Mouse (Mus musculus): ENCODE results near the gene Dhrs11. TPM values are rescaled to one million over a fixed set of nuclear protein-coding genes. Genes with fewer than 3 reads are reported as not detected.
"Not testable (repeated sequence)": the region's sequence is repeated elsewhere in the genome, so short reads cannot be mapped to it uniquely, and the experiment has no call there.

Gene Dhrs11
- polyA plus RNA-seq, 1 experiment from 2014 or later, result 11.1 TPM

DNA sequence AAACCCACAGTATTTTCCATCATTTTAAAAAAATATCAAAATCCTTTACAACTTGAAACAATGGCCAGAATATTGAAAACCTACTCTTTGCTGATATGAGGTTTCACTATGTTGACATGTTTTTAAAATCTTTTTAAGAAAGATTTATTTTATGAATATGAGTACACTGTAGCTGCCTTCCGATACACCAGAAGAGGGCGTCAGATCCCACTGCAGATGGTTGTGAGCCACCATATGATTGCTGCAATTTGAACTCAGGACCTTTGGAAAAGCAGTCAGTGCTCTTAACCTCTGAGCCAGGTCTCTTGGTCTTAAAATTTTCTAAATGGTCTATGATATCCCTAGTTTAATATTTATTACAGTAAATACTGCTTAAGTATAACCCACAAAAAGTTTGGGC, 10.5 kb upstream of the Dhrs11 start:
- Histone ChIP-seq H3K4me2 (no peak overlapping the region), H3K27me3 (ENCODE audit: insufficient read depth, low read length) (no peaks in the 10 kb centered on the region), H3K36me3 (ENCODE audit: insufficient read depth) (peaks cover 73% of the 10 kb centered on the region), H3K9ac (no peak overlapping the region), H3K27ac (ENCODE audit: low read depth) (no peak overlapping the region), H3K4me1 (ENCODE audit: insufficient read depth) (no peaks in the 10 kb centered on the region), H3K9me3 (ENCODE audit: low read depth, low read length) (no peaks in the 10 kb centered on the region), H3K4me3 (ENCODE audit: low read depth, low read length) (no peak overlapping the region)
- TF ChIP-seq CTCF (IDR thresholded peaks at IDR 0.05; ENCODE audit: low read depth), result no peak
- WGBS, result 92% methylated on average over 2 of the region's 2 CpGs
- DNase-seq (no peak), ATAC-seq (ENCODE audit: insufficient read depth) (no peak)

DNA sequence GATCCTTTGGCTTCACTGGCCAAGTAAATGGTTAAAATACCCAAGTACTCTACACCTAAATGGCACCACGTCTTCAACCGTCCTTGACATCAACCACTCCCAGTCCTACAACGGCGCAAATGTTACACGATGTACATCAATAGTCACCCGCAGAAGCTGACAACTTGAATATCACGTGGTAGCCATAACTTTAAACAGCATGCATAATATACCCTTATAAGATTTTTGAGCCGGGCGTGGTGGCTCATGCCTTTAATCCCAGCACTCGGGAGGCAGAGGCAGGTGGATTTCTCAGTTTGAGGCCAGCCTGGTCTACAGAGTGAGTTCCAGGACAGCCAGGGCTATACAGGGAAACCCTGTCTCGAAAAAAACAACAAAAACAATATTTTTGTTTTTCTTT, 701 bp upstream of the Dhrs11 start:
- not testable (repeated sequence) for H3K27me3 ChIP-seq (ENCODE audit: insufficient read depth, low read length); H3K9me3 ChIP-seq (ENCODE audit: low read depth, low read length); DNase-seq; H3K4me1 ChIP-seq (ENCODE audit: insufficient read depth)
- ATAC-seq (ENCODE audit: insufficient read depth), result peak; percentile 7; the same call in 1 of the 2 replicates
- H3K27ac ChIP-seq (ENCODE audit: low read depth), result peak overlapping the region; percentile 56
- peak overlapping the region; percentile 90 for H3K4me2 ChIP-seq
- peaks cover 36% of the 10 kb centered on the region for H3K36me3 ChIP-seq (ENCODE audit: insufficient read depth)
- peak overlapping the region; percentile 76 for H3K4me3 ChIP-seq (ENCODE audit: low read depth, low read length)
- peak overlapping the region; percentile 75 for H3K9ac ChIP-seq
- WGBS, result 65% methylated on average over 11 of the region's 11 CpGs

DNA sequence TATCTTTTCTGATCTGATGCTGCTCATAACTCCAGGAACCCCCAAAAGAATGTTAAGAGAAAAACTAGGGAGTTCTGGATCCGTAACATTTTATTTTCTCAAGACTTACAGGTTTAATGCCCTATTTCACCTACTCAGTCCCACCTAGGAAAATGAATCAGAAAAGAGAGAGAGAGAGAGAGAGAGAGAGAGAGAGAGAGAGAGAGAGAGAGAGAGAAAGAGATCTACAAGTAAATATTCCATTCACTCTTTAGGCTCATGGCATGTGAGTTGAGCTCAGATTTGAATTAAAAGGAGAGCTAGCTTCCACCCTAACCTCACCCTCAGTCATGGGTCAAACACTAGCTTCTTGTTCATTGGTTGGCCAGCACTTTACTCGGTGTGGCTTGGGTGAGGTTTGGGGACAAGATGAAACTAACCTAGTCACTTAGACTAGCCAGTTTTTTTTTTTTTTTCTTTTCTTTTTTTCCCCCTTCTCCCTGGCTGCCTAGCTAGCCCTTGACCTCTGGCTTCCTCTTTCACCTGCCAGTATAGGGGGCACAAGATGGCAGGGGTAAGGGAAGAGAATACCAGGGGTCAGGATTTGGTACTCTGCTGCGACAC, 792 bp downstream of the Dhrs11 start:
- WGBS, result 40% methylated on average over 3 of the region's 3 CpGs
- peaks cover 23% of the 10 kb centered on the region for H3K36me3 ChIP-seq (ENCODE audit: insufficient read depth)
- H3K9me3 ChIP-seq (ENCODE audit: low read depth, low read length), result no peaks in the 10 kb centered on the region
- H3K9ac ChIP-seq, result peak overlapping the region; percentile 75
- H3K4me3 ChIP-seq (ENCODE audit: low read depth, low read length), result peak overlapping the region; percentile 76
- H3K4me2 ChIP-seq, result peak overlapping the region; percentile 90
- TF ChIP-seq CTCF (IDR thresholded peaks at IDR 0.05; ENCODE audit: low read depth), result no peak
- no peak overlapping the region for H3K27ac ChIP-seq (ENCODE audit: low read depth)
- H3K4me1 ChIP-seq (ENCODE audit: insufficient read depth), result 0 out of 2 replicates have a peak, but pooled peaks cover 2% of the 10 kb centered on the region
- DNase-seq (no peak), ATAC-seq (ENCODE audit: insufficient read depth) (no peak)
- H3K27me3 ChIP-seq (ENCODE audit: insufficient read depth, low read length), result no peaks in the 10 kb centered on the region

DNA sequence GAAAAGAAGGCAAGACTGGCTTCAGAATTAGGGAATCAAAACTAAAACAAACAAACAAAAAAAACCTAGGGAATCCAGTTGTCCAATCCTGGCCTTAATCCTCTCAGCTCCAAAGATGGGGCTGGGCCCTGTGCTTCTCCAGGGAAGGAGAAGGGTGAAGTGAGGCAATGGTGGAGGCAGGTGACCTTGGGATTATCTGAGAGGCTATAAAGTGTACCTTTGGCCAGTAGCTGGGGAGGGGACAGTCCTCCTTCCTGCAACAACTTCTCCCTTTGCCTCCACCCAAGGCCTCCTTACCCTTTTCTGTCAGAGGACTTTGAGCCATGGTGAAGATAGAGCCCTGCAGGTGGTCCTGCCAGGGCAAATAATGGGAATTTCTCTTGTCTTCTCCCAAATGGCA, 1.3 kb downstream of the Dhrs11 start:
- no peak overlapping the region for H3K27ac ChIP-seq (ENCODE audit: low read depth)
- peak overlapping the region; percentile 90 for H3K4me2 ChIP-seq
- TF ChIP-seq CTCF (IDR thresholded peaks at IDR 0.05; ENCODE audit: low read depth), result no peak
- H3K36me3 ChIP-seq (ENCODE audit: insufficient read depth), result peaks cover 18% of the 10 kb centered on the region
- H3K9me3 ChIP-seq (ENCODE audit: low read depth, low read length), result no peaks in the 10 kb centered on the region
- H3K9ac ChIP-seq, result peak overlapping the region; percentile 75; the same call in 1 of the 2 replicates
- DNase-seq, result no peak
- no peak for ATAC-seq (ENCODE audit: insufficient read depth)
- 0 out of 2 replicates have a peak, but pooled peaks cover 2% of the 10 kb centered on the region for H3K4me1 ChIP-seq (ENCODE audit: insufficient read depth)
- no peaks in the 10 kb centered on the region for H3K27me3 ChIP-seq (ENCODE audit: insufficient read depth, low read length)
- H3K4me3 ChIP-seq (ENCODE audit: low read depth, low read length), result peak overlapping the region; percentile 76

DNA sequence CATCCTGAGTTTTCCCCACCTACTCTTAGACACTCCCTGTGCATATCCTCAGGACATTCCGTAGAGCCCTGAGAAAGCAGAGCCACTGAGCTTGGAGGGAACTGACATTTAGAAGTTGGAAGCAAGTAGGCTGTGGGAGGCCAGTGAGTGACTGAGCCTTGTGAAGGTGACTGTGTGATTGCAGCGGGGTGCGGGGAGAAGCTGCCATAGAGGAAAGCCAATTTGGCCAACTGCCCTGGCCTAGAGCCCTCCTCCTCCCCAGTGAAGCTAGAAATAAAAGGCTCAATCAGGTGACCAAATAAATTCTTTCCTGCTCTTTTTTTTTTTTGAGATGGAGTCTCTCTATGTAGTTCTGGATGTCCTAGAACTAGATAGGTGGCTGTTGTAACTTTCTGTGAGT, 2.6 kb downstream of the Dhrs11 start:
- DNase-seq (peak; percentile 63), ATAC-seq (ENCODE audit: insufficient read depth) (no peak)
- TF ChIP-seq CTCF (IDR thresholded peaks at IDR 0.05; ENCODE audit: low read depth), result no peak
- no peak overlapping the region; the same call in 1 of the 2 replicates for H3K4me3 ChIP-seq (ENCODE audit: low read depth, low read length)
- H3K9me3 ChIP-seq (ENCODE audit: low read depth, low read length), result no peaks in the 10 kb centered on the region
- H3K9ac ChIP-seq, result no peak overlapping the region
- peaks cover 5% of the 10 kb centered on the region for H3K36me3 ChIP-seq (ENCODE audit: insufficient read depth)
- no peaks in the 10 kb centered on the region for H3K27me3 ChIP-seq (ENCODE audit: insufficient read depth, low read length)
- H3K27ac ChIP-seq (ENCODE audit: low read depth), result no peak overlapping the region
- H3K4me1 ChIP-seq (ENCODE audit: insufficient read depth), result 0 out of 2 replicates have a peak, but pooled peaks cover 2% of the 10 kb centered on the region
- WGBS, result 37% methylated on average over 3 of the region's 3 CpGs
- H3K4me2 ChIP-seq, result peak overlapping the region; percentile 27; the same call in 1 of the 2 replicates

DNA sequence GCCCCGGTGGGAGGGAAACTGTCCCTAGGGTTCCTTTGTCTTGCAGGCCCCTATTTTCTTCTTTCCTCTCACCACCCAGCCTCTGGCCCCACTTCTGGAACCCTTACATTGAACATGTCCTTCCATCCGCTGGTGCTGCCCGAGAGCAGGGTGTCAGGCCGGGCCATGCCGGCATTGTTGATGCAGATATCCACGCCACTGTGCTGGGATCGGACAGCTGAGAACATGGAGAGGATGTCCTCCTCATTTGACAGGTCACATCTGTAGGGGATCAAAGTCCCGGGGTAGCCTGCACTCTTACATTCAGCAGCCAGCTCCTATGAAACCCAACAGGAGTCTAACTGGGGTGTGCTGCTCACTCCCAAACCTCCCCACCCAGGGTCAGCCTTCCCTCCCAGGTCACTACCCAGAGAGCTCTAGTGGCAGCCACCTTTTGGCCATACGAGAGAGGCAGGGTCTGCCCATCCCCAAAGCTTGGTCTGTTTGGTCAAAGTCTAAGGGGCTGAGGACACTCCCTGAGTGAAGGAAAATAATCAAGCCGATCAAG, 3.5 kb downstream of the Dhrs11 start:
- no peak overlapping the region for H3K4me3 ChIP-seq (ENCODE audit: low read depth, low read length)
- no peak overlapping the region for H3K9ac ChIP-seq
- DNase-seq (no peak), ATAC-seq (ENCODE audit: insufficient read depth) (no peak)
- 0 out of 2 replicates have a peak, but pooled peaks cover 2% of the 10 kb centered on the region for H3K4me1 ChIP-seq (ENCODE audit: insufficient read depth)
- no peaks in the 10 kb centered on the region for H3K9me3 ChIP-seq (ENCODE audit: low read depth, low read length)
- no peaks in the 10 kb centered on the region for H3K27me3 ChIP-seq (ENCODE audit: insufficient read depth, low read length)
- H3K36me3 ChIP-seq (ENCODE audit: insufficient read depth), result no peaks in the 10 kb centered on the region
- no peak for TF ChIP-seq CTCF (IDR thresholded peaks at IDR 0.05; ENCODE audit: low read depth)
- no peak overlapping the region for H3K27ac ChIP-seq (ENCODE audit: low read depth)
- peak overlapping the region; percentile 27; the same call in 1 of the 2 replicates for H3K4me2 ChIP-seq
- WGBS, result 79% methylated on average over 10 of the region's 10 CpGs

DNA sequence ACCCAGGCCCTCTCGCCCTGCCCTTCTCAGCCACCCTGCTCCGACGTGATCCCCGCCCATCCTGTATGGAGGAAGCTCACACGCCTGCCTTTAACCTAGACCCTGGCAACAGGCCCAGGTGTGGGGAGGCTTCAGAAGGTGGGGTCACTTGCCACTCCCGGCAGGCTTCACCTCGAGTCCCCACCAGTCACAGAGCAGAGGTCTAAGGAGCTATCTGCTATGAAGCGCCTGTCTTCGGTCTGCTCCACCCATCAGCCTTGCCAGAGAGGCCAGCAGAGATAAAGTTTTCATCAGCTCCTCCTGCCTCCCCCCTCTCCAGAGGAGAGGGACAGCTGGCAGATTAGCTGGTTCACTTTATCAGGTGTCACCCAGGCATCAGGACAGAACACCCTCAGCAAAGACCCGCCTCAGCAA, 5.3 kb downstream of the Dhrs11 start:
- Histone ChIP-seq H3K9ac (peak overlapping the region; percentile 20; the same call in 1 of the 2 replicates), H3K4me3 (ENCODE audit: low read depth, low read length) (peak overlapping the region; percentile 2; the same call in 1 of the 2 replicates), H3K36me3 (ENCODE audit: insufficient read depth) (no peaks in the 10 kb centered on the region), H3K27me3 (ENCODE audit: insufficient read depth, low read length) (no peaks in the 10 kb centered on the region), H3K4me2 (peak overlapping the region; percentile 39; the same call in 1 of the 2 replicates), H3K27ac (ENCODE audit: low read depth) (0 out of 2 replicates have a peak overlapping the region, but pooled peaks have one; percentile 46), H3K4me1 (ENCODE audit: insufficient read depth) (0 out of 2 replicates have a peak, but pooled peaks cover 2% of the 10 kb centered on the region), H3K9me3 (ENCODE audit: low read depth, low read length) (no peaks in the 10 kb centered on the region)
- ATAC-seq (ENCODE audit: insufficient read depth) (no peak; the same call in 1 of the 2 replicates), DNase-seq (no peak)
- no peak for TF ChIP-seq CTCF (IDR thresholded peaks at IDR 0.05; ENCODE audit: low read depth)
- whole genome bisulfite sequencing, result 38% methylated on average over 10 of the region's 10 CpGs
